Mouse (Mus musculus): ENCODE data around the gene Mlkl.
A peak's percentile ranks its signal among the peaks of the same experiment; 100 is the strongest.
"Not testable (repeated sequence)": the region's sequence is repeated elsewhere in the genome, so short reads cannot be mapped to it uniquely, and the experiment has no call there.

Gene Mlkl

GRCm38 (mm10) chr8:111337890-111338347 is at the start of gene Mlkl:
Gene Mlkl, minus strand, starts transcription at chr8:111338177.
- DNase-seq: peak; percentile 43 to 45

- DNase-seq: peak; percentile 35 to 55
Measured at GRCm38 (mm10) chr8:111385915-111386314, 47.9 kb upstream of the Mlkl start.

DNA sequence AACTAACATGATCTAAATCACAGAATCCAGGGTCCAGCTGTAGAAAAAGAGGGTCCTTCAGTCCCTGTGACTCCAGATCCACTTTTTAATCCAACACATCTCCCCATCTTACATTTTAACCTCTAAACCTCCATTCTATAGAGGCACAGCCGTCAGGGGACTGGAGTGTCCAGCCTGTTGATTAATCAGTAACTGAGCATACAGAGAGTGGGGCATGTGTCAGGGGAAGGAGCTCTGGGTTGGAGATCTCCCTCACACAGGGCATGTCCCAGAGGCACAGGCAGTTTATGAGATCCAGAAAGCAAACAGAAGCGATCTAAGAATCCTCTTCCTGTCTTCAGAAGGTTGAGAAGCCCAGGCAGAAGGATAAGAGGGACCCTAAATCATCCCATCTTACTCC is 46.7 kb upstream of the Mlkl start:
- DNase-seq: no peak

GRCm38 (mm10) chr8:111375192-111375591 is 37.2 kb upstream of the Mlkl start:
- DNase-seq: no peak

- no peak for DNase-seq
Measured at GRCm38 (mm10) chr8:111369711-111370110, 31.7 kb upstream of the Mlkl start.

DNA sequence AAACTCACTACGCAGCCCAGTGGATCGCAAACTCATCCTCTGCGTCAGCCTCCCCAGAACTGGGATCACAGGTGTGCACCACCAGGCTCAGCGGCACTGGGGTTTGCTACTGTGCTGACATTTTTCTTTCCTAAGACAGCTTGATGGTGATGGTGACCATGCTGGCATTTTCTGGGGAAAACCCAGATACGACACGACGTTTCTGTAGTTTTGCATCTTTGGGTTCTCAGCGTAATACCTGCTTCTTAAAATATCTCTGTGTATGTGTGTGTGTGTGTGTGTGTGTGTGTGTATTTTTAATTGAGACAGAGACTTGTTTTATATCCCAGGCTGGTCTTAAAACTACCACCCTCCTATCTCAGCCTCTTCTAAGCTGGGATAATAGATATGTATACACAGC is 29.4 kb upstream of the Mlkl start:
- DNase-seq: no peak

- no peak for DNase-seq
Measured at GRCm38 (mm10) chr8:111366610-111367234, 28.7 kb upstream of the Mlkl start.

DNA sequence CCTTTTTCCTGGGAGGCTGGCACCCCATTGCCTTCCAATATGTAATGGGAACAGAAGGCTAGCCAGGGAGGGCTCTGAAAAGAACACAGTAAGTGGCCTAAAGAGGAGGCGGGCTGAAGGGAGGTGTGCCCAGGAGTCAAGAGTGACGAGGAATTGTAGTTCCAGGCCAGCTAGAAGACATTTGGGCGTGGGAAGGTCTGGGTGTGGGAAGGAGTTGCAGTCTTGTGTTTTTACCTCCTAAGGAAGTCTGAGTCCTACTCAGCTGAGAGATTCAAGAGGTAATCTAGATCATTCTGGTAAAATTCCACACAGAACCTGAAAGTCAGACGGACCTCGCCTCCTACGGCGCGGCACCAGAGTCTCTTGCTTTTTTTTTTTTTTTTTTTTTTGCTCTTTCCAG is 25.5 kb upstream of the Mlkl start:
- DNase-seq: no peak

- peak in 1 of 2 experiments; percentile 38 for DNase-seq
Measured at GRCm38 (mm10) chr8:111360579-111361209, 22.7 kb upstream of the Mlkl start.

- DNase-seq: peak; percentile 63 to 74
Measured at GRCm38 (mm10) chr8:111359936-111360335, 22.0 kb upstream of the Mlkl start.

DNA sequence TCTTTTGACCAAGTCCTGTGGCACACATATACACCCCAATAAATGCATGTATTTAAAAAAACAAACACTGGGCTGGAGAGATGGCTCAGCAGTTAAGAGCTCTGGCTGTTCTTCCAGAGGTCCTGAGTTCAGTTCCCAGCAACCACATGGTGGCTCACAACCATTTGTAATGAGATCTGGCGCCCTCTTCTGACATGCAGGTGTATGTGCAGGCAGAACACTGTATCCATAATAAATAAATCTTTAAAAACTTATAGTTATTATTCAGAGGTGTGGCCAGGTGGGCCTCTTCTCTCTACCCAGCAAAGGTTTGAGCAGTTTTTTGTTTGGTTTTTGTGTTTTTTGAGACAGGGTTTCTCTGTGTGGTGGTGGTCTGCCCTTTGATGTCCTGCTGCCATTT is 20.9 kb upstream of the Mlkl start:
- no peak for DNase-seq

DNA sequence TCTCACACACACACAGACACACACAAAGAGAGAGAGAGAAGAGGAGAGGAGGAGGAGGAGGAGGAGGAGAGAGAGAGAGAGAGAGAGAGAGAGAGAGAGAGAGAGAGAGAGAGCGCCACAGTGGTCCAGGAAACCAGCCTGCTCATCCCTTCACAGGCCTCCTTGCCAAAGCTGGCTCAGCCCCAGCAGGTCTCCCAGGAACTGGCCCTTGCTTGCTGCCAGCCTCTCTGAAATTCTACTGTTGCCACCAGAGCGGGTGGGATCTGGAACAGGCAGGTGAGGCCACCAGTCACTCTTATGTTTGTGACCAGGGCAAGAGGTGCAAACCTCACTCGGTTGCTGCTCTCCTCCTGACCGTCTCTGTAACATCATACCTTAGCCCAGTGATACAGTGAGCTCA is 19.5 kb upstream of the Mlkl start:
- DNase-seq: peak; percentile 94 to 95

GRCm38 (mm10) chr8:111353497-111353896 is 15.5 kb upstream of the Mlkl start:
- peak; percentile 76 to 84 for DNase-seq

GRCm38 (mm10) chr8:111352289-111352688 is 14.3 kb upstream of the Mlkl start:
- DNase-seq: no peak

GRCm38 (mm10) chr8:111350577-111350976 is 12.6 kb upstream of the Mlkl start:
- DNase-seq: no peak

GRCm38 (mm10) chr8:111343225-111343624 is 5.2 kb upstream of the Mlkl start:
- DNase-seq: peak; percentile 90 to 95

GRCm38 (mm10) chr8:111340186-111340585 is 2.2 kb upstream of the Mlkl start:
- no peak for DNase-seq

DNA sequence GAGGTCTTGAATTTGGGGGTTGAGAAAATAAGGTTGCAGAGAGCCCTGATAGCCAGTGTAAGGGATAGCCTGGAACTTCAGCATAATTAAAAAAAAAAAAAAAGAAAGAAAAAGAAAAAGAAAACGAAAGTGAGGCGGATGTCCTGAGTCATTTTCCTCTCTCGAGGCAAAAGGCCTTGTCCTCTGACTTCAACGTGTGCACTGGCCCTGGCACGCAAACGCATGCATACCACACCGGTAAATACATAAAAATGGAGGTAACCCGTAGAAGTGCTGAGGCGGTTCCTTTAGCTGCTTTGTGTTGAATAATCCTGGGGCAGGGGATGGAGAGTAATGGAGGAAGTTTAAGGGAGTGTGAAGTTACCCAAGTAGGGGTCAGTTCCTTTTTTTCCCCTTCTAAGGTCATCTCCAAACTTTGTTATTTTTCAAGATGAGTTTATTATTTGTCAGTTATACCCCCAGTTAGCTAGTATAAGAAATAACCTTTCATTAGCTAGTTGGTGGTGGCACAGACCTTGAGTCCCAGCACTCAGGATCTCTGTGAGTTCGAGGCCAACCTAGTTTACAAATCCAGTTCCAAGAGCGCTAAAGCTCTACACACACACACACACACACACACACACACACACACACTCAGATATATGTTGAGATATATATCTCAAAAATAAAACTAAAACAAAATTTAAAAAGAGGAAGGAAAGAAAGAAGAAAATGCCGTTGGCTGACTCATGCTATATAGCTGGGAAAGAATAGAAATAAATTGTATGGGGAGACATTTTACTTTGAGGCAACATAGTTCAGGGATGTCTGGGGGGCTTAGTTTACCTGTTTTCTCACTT is 612 bp upstream of the Mlkl start:
- no peak for DNase-seq

- DNase-seq: no peak
Measured at GRCm38 (mm10) chr8:111337311-111337889, 577 bp downstream of the Mlkl start.

GRCm38 (mm10) chr8:111336692-111337091 is 1.3 kb downstream of the Mlkl start:
- no peak for DNase-seq

DNA sequence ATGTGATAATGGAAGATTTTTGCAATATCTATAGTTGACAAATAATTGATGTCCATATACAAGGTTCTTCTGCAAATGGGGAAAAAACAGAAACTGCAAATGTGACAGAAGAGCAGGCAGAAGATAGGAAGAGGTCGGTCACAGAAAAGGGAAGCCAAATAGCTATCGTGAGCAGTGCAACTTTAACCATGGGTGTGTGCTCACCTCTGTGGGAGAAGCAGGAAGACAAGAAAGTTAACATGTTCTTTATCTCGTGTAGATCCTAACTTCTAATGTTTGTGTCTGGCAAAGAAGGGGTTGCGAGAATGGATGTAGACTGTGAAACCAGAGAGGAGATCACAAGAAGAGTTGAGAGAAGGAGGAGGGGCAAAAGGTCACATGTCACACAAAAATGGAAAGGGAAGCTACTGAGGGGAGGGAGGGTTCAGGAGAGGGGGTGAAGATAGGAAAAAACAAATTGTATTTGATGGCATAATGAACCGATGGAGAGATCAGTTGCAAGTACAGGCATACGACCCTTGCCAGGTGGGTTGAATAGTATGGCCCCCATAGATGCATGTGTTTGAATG is 12.7 kb downstream of the Mlkl start:
- DNase-seq: no peak

DNA sequence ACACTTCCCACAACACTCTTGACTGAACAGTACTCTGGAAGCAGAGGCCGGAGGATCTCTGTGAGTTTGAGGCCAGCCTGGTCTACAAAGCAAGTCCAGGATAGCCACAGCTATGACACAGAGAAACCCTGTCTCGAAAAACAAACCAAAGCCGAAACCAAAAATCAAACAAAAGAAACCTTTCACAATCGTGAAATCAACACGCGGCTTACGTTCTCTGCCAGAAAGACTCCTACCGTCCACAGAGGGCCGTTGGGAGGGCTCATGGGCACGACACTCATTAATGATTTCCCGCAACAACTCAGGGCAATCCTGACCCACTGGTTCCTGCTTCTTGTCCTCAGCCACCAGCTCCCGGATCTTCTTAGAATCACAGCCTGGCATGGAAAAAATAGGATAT is 23.2 kb downstream of the Mlkl start:
- DNase-seq: no peak

- DNase-seq: not testable (repeated sequence)
Measured at GRCm38 (mm10) chr8:111313961-111314360, 24.0 kb downstream of the Mlkl start.

Measured in cerebellum, postnatal 14 days (tissue).